Mouse (Mus musculus) lung, adult 2 months (tissue): ENCODE results near the gene Gcsam.

ENCODE experiments used
- CTCF ChIP-seq: fragments of 200-500 bp; IDR thresholded peaks from 2 replicates; pipeline ENCODE4 v1.5.1; 2011; ENCODE audit warnings: mild to moderate bottlenecking, low read length, control low read depth; ENCODE audit not compliant: insufficient read depth
- POLR2A ChIP-seq: fragments of 200-500 bp; IDR thresholded peaks from 2 replicates; pipeline ENCODE4 v1.6.1; 2011; ENCODE audit warnings: low read depth, mild to moderate bottlenecking, control low read depth, low read length, borderline replicate concordance; ENCODE audit errors: extremely low read depth

GRCm38 (mm10) chr16:45632420-45632819 is 22.2 kb downstream of the Gcsam start:
- TF ChIP-seq CTCF: no peak
- no peak for TF ChIP-seq POLR2A
